Mouse (Mus musculus): ENCODE results near the gene Cilp.
"Not testable (repeated sequence)": the region's sequence is repeated elsewhere in the genome, so short reads cannot be mapped to it uniquely, and the experiment has no call there.

The Cilp gene

GRCm38 (mm10) chr9:65264959-65265358, at the start of gene Cilp:
Gene Cilp, plus strand, starts transcription at chr9:65265180.
- DNase-seq = no peak

GRCm38 (mm10) chr9:65215494-65216126, 49.4 kb upstream of the Cilp start:
- no peak for DNase-seq

DNA sequence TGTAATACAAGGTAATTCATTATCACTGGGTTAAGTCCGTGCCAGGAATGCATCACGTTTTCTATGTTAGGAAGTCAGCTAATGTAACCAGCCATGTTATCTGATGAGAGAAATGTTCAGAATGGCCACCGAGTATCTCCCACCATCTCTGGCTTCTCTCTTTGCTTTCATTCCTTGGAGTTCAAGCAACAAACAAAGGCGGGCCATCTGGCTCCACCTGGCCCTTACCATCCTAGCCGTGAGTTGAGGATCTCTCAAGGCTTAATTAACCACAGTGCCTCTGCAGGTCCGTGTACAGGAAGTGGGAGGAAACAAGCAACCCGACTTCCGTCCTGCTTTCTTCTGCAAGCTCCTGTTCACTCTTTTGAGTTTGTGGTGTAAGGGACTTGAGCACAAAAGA, 48.0 kb upstream of the Cilp start:
- no peak for DNase-seq

DNA sequence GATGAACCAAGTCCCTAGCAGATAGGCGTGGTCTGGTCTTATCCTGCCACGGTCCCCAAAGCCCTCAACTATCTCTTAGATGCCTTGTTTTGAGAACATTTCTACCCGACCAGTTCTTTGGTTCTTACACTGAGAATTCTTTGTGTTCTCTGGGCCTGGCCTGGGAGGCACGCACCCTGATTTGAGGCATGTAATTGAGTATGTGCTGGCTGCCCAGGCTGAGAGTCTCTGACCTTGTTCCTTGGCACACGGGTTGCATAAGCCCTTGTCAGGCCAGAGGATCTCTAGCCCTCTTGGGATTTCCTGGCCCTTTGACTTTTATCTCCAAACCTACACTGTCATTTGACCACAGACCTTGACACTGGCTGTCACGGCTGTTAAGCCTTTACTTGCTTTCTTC, 47.3 kb upstream of the Cilp start:
- no peak for DNase-seq

GRCm38 (mm10) chr9:65218916-65219315, 46.1 kb upstream of the Cilp start:
- DNase-seq = no peak

- DNase-seq = not testable (repeated sequence)
Observed at GRCm38 (mm10) chr9:65220398-65220797, 44.6 kb upstream of the Cilp start.

DNA sequence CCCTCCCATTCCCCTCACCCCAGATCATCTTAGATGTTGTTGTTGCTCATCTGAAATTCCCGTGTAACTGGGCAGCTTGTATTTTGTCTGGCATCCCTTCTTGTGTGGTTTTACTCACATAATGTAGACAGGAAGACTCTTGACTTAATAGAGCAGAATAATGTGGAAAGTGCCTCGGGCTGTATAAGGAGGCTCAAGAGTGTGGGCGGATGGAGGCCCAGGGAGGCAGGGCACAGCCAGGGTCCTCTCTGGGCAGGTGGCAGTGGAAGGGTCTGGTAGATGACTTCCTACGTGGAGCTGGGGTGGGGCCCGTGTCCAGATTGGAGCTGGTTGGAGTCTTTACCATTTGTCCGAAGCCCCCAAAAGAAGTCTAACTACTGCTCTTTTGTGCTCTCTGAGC, 41.1 kb upstream of the Cilp start:
- DNase-seq = no peak

DNA sequence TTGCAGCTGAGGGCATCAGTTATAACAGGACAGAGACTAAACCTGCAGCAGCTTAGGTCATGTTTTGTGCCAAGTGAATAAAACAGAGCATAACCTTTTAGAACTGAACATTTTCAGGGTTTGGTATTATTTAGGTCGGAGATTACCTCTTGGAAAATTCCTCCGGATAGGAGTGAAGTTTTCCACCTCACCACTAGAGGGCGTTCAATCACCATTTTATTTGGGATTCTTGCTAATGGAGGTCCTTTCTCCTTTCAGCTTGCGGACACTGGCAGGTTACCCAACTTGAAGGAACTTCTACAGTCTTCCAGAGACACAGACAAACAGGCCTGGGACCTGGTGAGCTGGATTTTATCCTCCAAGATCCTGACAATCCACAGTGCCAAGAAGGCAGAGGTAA, 39.2 kb upstream of the Cilp start:
- peak; percentile 24 to 30 for DNase-seq

GRCm38 (mm10) chr9:65230250-65230649, 34.7 kb upstream of the Cilp start:
- no peak for DNase-seq

DNA sequence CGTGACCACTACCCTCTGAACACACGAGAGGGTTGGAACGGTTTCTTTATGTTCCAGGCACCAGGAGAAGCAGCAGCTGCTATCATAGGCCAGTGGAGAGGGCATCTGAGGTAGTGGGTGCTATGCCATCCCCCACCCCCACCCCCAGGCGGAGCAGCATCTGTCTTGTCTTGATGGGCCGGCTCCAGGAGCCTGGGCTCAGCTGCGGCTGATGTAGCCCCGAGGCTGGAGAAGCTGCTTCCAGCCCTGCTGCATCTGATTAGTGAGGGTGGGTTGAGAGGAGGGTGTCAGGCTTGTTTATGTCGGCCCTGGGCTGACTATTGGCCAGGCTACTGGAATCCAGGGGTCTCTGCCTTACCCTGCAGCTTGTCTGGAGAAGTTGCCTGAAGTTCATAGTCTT, 33.7 kb upstream of the Cilp start:
- DNase-seq = no peak

DNA sequence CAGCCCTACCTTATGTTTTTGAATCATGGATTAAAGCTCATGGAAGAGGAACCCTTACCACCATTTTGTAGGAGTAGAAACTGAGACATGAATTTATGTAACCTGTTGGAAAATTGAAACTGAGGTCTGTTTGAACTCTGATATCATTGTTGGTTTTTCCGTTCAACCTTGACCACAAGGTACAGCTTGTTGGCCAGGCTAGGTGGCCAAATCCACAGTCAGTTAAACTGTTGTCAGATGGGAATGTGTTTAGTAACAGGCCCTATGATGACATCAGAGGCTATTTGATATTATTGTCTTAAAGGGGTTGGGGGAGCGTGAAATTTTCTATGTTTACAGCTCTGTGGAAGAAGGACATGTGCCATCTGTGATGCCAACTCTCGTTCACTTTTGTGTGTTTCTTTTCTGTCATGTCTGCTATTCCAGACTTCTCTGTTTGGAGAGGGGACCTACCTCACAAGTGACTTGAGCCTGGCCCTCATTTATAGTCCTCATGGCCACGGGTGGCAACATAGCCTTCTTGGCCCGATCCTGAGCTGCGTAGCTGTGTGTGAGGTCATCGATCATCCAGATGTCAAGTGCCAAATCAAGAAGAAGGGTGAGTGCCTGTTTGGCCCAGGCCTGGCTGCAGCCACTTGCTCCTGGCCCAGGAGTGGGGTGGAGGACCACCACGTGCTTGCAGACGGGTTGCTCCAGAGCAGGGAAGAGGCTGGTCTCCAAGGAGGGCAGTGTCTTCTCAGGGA, 31.6 kb upstream of the Cilp start:
- no peak for DNase-seq

- no peak for DNase-seq
Observed at GRCm38 (mm10) chr9:65234734-65235133, 30.2 kb upstream of the Cilp start.

DNA sequence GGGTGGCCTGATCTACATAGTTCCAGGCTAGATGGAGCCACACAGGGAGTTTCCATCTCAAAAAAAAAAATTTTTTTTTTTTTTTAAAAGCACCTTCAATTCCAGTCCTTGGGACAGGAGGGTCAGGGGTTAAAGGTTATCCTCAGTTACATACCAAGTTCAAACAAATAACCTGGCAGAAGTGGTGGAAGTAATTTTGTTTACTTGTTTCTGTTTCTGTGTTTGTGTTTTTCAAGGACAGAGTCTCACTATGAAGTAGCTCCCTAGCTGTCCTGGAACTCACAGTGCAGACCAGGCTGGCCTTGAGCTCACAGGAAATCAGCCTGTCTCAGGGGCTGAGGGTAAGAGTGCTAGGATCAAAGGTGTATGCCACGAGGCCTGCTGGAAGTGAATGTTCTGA, 29.4 kb upstream of the Cilp start:
- DNase-seq = no peak

DNA sequence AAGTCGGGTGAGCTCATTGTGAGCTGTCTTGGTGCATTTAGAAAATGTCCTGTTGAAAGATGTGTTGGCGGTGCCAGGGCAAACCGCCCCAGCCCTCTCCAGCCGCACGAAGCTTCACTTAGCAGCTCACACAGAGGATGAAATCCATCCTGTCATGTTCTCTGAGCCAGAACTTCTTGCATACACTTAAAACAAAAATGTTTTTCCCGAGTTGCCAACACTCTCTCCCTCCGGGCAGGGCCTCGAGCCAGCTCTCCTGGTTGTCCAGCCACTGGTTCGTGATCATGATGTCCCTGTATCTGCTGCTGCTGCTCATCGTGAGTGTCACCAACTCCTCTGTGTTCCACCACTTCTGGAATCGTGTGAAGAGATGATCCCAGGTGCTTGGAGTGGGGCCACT, 27.4 kb upstream of the Cilp start:
- no peak for DNase-seq

DNA sequence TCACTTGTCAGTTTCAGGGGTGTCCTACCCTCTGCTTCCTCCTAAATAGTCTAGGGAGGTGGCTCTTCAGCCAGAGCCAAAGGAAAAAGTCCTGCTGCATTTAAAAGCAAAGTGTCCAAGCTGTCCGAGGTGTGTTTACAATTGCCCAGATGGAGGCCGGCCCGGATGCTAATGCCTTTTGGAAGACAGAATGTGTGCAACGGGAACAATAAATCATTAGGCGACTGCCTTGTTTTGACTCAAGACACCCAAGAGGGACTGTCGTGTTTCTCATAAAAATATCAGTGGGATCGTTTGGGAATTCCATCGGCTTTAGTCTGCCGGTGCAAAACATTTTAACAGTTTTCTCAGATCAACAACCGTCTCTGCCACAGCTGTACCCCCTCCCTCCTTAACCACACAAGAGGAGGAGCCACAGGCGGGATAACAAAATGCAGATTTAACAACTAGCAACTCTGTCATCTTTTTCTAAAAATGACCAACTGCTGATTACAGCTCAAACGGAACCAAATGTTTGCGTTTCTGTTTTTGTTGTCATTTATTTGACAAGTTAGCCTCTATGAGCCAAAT, 26.7 kb upstream of the Cilp start:
- DNase-seq = no peak

GRCm38 (mm10) chr9:65239176-65239575, 25.8 kb upstream of the Cilp start:
- DNase-seq = no peak

- DNase-seq = no peak
Observed at GRCm38 (mm10) chr9:65239731-65240130, 25.2 kb upstream of the Cilp start.

- DNase-seq = no peak
Observed at GRCm38 (mm10) chr9:65240587-65240986, 24.4 kb upstream of the Cilp start.

- DNase-seq = no peak
Observed at GRCm38 (mm10) chr9:65241973-65242372, 23.0 kb upstream of the Cilp start.

- DNase-seq = no peak
Observed at GRCm38 (mm10) chr9:65243249-65243648, 21.7 kb upstream of the Cilp start.

DNA sequence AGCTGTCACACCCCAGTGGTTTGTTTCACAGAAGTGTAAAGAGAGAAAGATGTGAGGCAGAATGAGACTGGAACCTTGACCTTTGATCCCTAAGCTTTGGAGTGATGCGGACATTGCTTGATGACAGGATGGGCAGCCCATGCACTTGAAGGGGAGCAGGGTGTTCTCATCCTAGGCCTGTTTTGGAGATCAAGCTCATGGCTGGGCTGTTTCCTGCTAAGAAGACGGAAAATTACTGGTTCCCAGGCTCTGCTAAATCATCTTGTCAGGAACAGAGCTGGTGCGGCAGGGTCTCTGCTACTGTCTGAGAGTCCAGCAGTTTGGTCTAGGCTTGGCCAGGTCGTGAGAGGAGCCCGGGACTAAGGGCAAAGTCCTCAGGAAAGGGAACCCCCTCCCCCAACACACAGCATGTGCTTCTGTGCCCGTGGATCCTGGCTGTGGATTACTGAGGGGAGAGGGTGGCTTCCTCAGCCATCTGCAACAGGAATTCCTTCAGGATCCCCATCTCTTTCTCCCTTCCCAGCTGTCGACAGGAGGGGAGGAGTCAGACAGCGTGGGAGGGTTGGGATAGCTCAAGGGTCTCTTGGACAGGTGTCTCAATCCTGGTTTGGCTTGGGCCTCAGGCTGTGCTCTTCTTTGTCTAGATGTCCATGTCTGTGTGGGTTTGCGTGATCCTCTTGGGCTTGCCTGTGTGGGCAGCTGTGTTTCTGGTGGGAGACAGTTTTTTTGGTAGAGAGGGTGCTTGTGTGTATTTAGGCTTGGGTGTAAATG, 20.8 kb upstream of the Cilp start:
- no peak for DNase-seq

GRCm38 (mm10) chr9:65247502-65248376, 17.2 kb upstream of the Cilp start:
- no peak for DNase-seq

DNA sequence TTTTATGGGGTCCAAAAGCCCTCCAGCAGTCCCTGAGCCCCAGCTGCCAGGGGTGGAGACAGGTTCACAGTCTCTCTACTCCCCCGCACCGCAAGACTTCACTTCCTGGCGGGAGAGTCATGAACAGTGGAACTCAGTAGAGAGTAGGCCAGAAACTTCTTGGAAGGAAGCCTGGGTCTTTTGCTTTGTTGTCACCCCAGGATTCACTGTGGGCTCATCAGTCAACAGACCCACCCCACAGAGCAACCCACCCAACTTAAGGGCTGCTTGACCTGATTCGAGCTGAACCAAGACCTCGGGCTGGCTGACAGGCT, 16.6 kb upstream of the Cilp start:
- no peak for DNase-seq

Data from cerebellum, adult 18-20 months (tissue).